Mouse (Mus musculus): ENCODE data around the gene Ythdf2. TPM values are rescaled to one million over a fixed set of nuclear protein-coding genes. Genes with fewer than 3 reads are reported as not detected.
"Not testable (repeated sequence)": the region's sequence is repeated elsewhere in the genome, so short reads cannot be mapped to it uniquely, and the experiment has no call there.

Gene Ythdf2
- polyA plus RNA-seq, 1 experiment: 14.5 TPM

GRCm38 (mm10) chr4:132234710-132235109 lies 22.6 kb upstream of the Ythdf2 start:
- TF ChIP-seq CTCF (IDR thresholded peaks at IDR 0.05; ENCODE audit: extremely low read depth, insufficient read length, insufficient replicate concordance, low read depth, low read length) (no peak), POLR2A (IDR thresholded peaks at IDR 0.05; ENCODE audit: low read depth, low read length) (no peak)
- Histone ChIP-seq H3K4me1 (ENCODE audit: control insufficient read depth, insufficient read depth, insufficient read length, low read length) (no peaks in the 10 kb centered on the region), H3K27ac (ENCODE audit: insufficient read depth, low read depth, low read length) (no peak overlapping the region), H3K36me3 (ENCODE audit: control insufficient read depth, insufficient read depth, low read length) (peaks cover 51% of the 10 kb centered on the region), H3K4me3 (ENCODE audit: low read depth, low read length) (no peak overlapping the region), H3K27me3 (ENCODE audit: control insufficient read depth, insufficient read depth, low read length) (no peaks in the 10 kb centered on the region)
- WGBS: 85% methylated on average over 8 of the region's 8 CpGs

GRCm38 (mm10) chr4:132230422-132230821 lies 18.3 kb upstream of the Ythdf2 start:
- Histone ChIP-seq H3K27me3 (ENCODE audit: control insufficient read depth, insufficient read depth, low read length) (no peaks in the 10 kb centered on the region), H3K27ac (ENCODE audit: insufficient read depth, low read depth, low read length) (no peak overlapping the region), H3K36me3 (ENCODE audit: control insufficient read depth, insufficient read depth, low read length) (peaks cover 68% of the 10 kb centered on the region), H3K4me3 (ENCODE audit: low read depth, low read length) (no peak overlapping the region), H3K4me1 (ENCODE audit: control insufficient read depth, insufficient read depth, insufficient read length, low read length) (no peaks in the 10 kb centered on the region)
- TF ChIP-seq POLR2A (IDR thresholded peaks at IDR 0.05; ENCODE audit: low read depth, low read length) (no peak), CTCF (IDR thresholded peaks at IDR 0.05; ENCODE audit: extremely low read depth, insufficient read length, insufficient replicate concordance, low read depth, low read length) (no peak)
- 92% methylated on average over 5 of the region's 5 CpGs for WGBS

GRCm38 (mm10) chr4:132222001-132222400 lies 9.9 kb upstream of the Ythdf2 start:
- Histone ChIP-seq H3K36me3 (ENCODE audit: control insufficient read depth, insufficient read depth, low read length) (peaks cover 18% of the 10 kb centered on the region), H3K4me1 (ENCODE audit: control insufficient read depth, insufficient read depth, insufficient read length, low read length) (peaks cover 17% of the 10 kb centered on the region; the same call in 1 of the 2 replicates)
- not testable (repeated sequence) for H3K27ac ChIP-seq (ENCODE audit: insufficient read depth, low read depth, low read length); H3K27me3 ChIP-seq (ENCODE audit: control insufficient read depth, insufficient read depth, low read length); H3K4me3 ChIP-seq (ENCODE audit: low read depth, low read length)
- 87% methylated on average over 5 of the region's 5 CpGs for WGBS

GRCm38 (mm10) chr4:132218439-132218838 lies 6.3 kb upstream of the Ythdf2 start:
- Histone ChIP-seq H3K27ac (ENCODE audit: insufficient read depth, low read depth, low read length) (peak overlapping the region; percentile 65), H3K4me1 (ENCODE audit: control insufficient read depth, insufficient read depth, insufficient read length, low read length) (peaks cover 23% of the 10 kb centered on the region; the same call in 1 of the 2 replicates)
- H3K4me3 ChIP-seq (ENCODE audit: low read depth, low read length); H3K27me3 ChIP-seq (ENCODE audit: control insufficient read depth, insufficient read depth, low read length); H3K36me3 ChIP-seq (ENCODE audit: control insufficient read depth, insufficient read depth, low read length): not testable (repeated sequence)
- WGBS: 43% methylated on average over 6 of the region's 6 CpGs

- no peak for TF ChIP-seq CTCF (IDR thresholded peaks at IDR 0.05; ENCODE audit: extremely low read depth, insufficient read length, insufficient replicate concordance, low read depth, low read length)
- no peak for TF ChIP-seq POLR2A (IDR thresholded peaks at IDR 0.05; ENCODE audit: low read depth, low read length)
- WGBS: 17% methylated on average over 2 of the region's 2 CpGs
These were observed 5.7 kb upstream of the Ythdf2 start for GRCm38 (mm10) chr4:132217781-132218180.

GRCm38 (mm10) chr4:132216602-132217001 lies 4.5 kb upstream of the Ythdf2 start:
- H3K36me3 ChIP-seq (ENCODE audit: control insufficient read depth, insufficient read depth, low read length): no peaks in the 10 kb centered on the region
- peaks cover 23% of the 10 kb centered on the region; the same call in 1 of the 2 replicates for H3K4me1 ChIP-seq (ENCODE audit: control insufficient read depth, insufficient read depth, insufficient read length, low read length)
- no peak overlapping the region for H3K4me3 ChIP-seq (ENCODE audit: low read depth, low read length)
- H3K27me3 ChIP-seq (ENCODE audit: control insufficient read depth, insufficient read depth, low read length): no peaks in the 10 kb centered on the region
- peak overlapping the region; percentile 97 for H3K27ac ChIP-seq (ENCODE audit: insufficient read depth, low read depth, low read length)
- 14% methylated on average over 1 of the region's 1 CpGs for WGBS
- TF ChIP-seq CTCF (IDR thresholded peaks at IDR 0.05; ENCODE audit: extremely low read depth, insufficient read length, insufficient replicate concordance, low read depth, low read length) (no peak), POLR2A (IDR thresholded peaks at IDR 0.05; ENCODE audit: low read depth, low read length) (no peak)

More at GRCm38 (mm10) chr4:132217781-132218180, 5.7 kb upstream of the Ythdf2 start:
- no peaks in the 10 kb centered on the region for H3K27me3 ChIP-seq (ENCODE audit: control insufficient read depth, insufficient read depth, low read length)
- H3K27ac ChIP-seq (ENCODE audit: insufficient read depth, low read depth, low read length): peak overlapping the region; percentile 58
- no peaks in the 10 kb centered on the region for H3K36me3 ChIP-seq (ENCODE audit: control insufficient read depth, insufficient read depth, low read length)
- H3K4me3 ChIP-seq (ENCODE audit: low read depth, low read length): no peak overlapping the region
- peaks cover 23% of the 10 kb centered on the region; the same call in 1 of the 2 replicates for H3K4me1 ChIP-seq (ENCODE audit: control insufficient read depth, insufficient read depth, insufficient read length, low read length)

GRCm38 (mm10) chr4:132214847-132215246 lies 2.7 kb upstream of the Ythdf2 start:
- Histone ChIP-seq H3K4me1 (ENCODE audit: control insufficient read depth, insufficient read depth, insufficient read length, low read length) (peaks cover 19% of the 10 kb centered on the region; the same call in 1 of the 2 replicates), H3K27me3 (ENCODE audit: control insufficient read depth, insufficient read depth, low read length) (no peaks in the 10 kb centered on the region; the same call in 1 of the 2 replicates), H3K36me3 (ENCODE audit: control insufficient read depth, insufficient read depth, low read length) (peaks cover 2% of the 10 kb centered on the region; the same call in 1 of the 2 replicates), H3K4me3 (ENCODE audit: low read depth, low read length) (no peak overlapping the region), H3K27ac (ENCODE audit: insufficient read depth, low read depth, low read length) (peak overlapping the region; percentile 97)
- WGBS: 14% methylated on average over 4 of the region's 4 CpGs
- no peak for TF ChIP-seq CTCF (IDR thresholded peaks at IDR 0.05; ENCODE audit: extremely low read depth, insufficient read length, insufficient replicate concordance, low read depth, low read length)

All from small intestine, adult 2 months (tissue).